Mouse (Mus musculus) hindbrain, embryonic 16.5 days (tissue): ENCODE data around the gene Nif3l1. TPM values are rescaled to one million over a fixed set of nuclear protein-coding genes. Genes with fewer than 3 reads are reported as not detected.

Source experiments
- ATAC-seq: fragments of 200-750 bp; cut with Nextera tagmentation; 2 replicates; pipeline ENCODE4 v1.8.0; 2017; ENCODE audit warnings: moderate TSS enrichment, moderate library complexity
- H3K27ac ChIP-seq: fragments of 300-500 bp; sonication (generic); 2 replicates; pipeline ENCODE4 v1.5.1; 2014; ENCODE audit warnings: low read depth, mild to moderate bottlenecking, control low read depth, low read length, moderate library complexity
- H3K27me3 ChIP-seq: fragments of 300-500 bp; sonication (generic); replicated peaks from 2 replicates; pipeline ENCODE4 v1.6.1; 2014; ENCODE audit warnings: low read length; ENCODE audit not compliant: control insufficient read depth, insufficient read depth
- H3K36me3 ChIP-seq: fragments of 300-500 bp; sonication (generic); 2 replicates; pipeline ENCODE4 v1.6.1; 2014; ENCODE audit warnings: mild to moderate bottlenecking, low read length, moderate library complexity, mixed read lengths; ENCODE audit not compliant: control insufficient read depth, insufficient read depth
- H3K4me1 ChIP-seq: fragments of 300-500 bp; sonication (generic); 2 replicates; pipeline ENCODE4 v1.6.1; 2014; ENCODE audit warnings: low read depth, low read length; ENCODE audit not compliant: control insufficient read depth, insufficient read depth
- H3K4me2 ChIP-seq: fragments of 300-500 bp; sonication (generic); 2 replicates; pipeline ENCODE4 v1.6.1; 2014; ENCODE audit warnings: mild to moderate bottlenecking, low read length, control low read depth, moderate library complexity
- H3K4me3 ChIP-seq: fragments of 300-500 bp; sonication (generic); 2 replicates; pipeline ENCODE4 v1.5.1; 2014; ENCODE audit warnings: mild to moderate bottlenecking, low read length, control low read depth, moderate library complexity
- H3K9ac ChIP-seq: fragments of 300-500 bp; sonication (generic); 2 replicates; pipeline ENCODE4 v1.6.1; 2014; ENCODE audit warnings: low read depth, mild to moderate bottlenecking, control low read depth, low read length, moderate library complexity
- H3K9me3 ChIP-seq: fragments of 300-500 bp; sonication (generic); 2 replicates; pipeline ENCODE4 v1.6.1; 2014; ENCODE audit warnings: mild to moderate bottlenecking, low read length, moderate library complexity; ENCODE audit not compliant: control insufficient read depth
- WGBS: fragments of 180-500 bp; shearing (Covaris S2); extraction: QIAGEN DNeasy Blood & Tissue Kit; methylation state at CpG from one replicate; pipeline ENCODE4 v1.1.7; 2014; 5-methylcytosine and 5-hydroxymethylcytosine counted together
- polyA plus RNA-seq: library from polyadenylated mRNA; unstranded; fragments of >200 nt; fragmentation: Nextera tagmentation; extraction: Ambion mirVana; gene quantifications from 2 replicates; pipeline ENCODE4 v1.2.1, GENCODE M21; 2015

The Nif3l1 gene
- polyA plus RNA-seq, 1 experiment from 2014 or later: 50.7 TPM

GRCm38 (mm10) chr1:58444691-58445090 lies 260 bp upstream of the Nif3l1 start:
- peak overlapping the region; percentile 84 for H3K9ac ChIP-seq
- H3K4me3 ChIP-seq: peak overlapping the region; percentile 78
- H3K27ac ChIP-seq: peak overlapping the region; percentile 91
- WGBS: 12% methylated on average over 10 of the region's 10 CpGs
- peak overlapping the region; percentile 84 for H3K4me2 ChIP-seq
- no peaks in the 10 kb centered on the region for H3K27me3 ChIP-seq
- H3K9me3 ChIP-seq: no peaks in the 10 kb centered on the region
- peaks cover 16% of the 10 kb centered on the region for H3K4me1 ChIP-seq
- peaks cover 5% of the 10 kb centered on the region; the same call in 1 of the 2 replicates for H3K36me3 ChIP-seq
- no peak for ATAC-seq

- 5% methylated on average over 11 of the region's 11 CpGs for WGBS
- ATAC-seq: peak; percentile 6
Measured at GRCm38 (mm10) chr1:58445861-58446260, 910 bp downstream of the Nif3l1 start.

GRCm38 (mm10) chr1:58447766-58448165 lies 2.8 kb downstream of the Nif3l1 start:
- no peak for ATAC-seq
- Histone ChIP-seq H3K27ac (no peak overlapping the region), H3K4me2 (no peak overlapping the region), H3K9ac (no peak overlapping the region), H3K9me3 (no peaks in the 10 kb centered on the region), H3K36me3 (peaks cover 17% of the 10 kb centered on the region), H3K4me1 (peaks cover 16% of the 10 kb centered on the region), H3K27me3 (no peaks in the 10 kb centered on the region), H3K4me3 (no peak overlapping the region)
- WGBS: 93% methylated on average over 7 of the region's 7 CpGs

More at GRCm38 (mm10) chr1:58445861-58446260, 910 bp downstream of the Nif3l1 start:
- peak overlapping the region; percentile 78 for H3K4me3 ChIP-seq
- H3K27ac ChIP-seq: peak overlapping the region; percentile 91
- peaks cover 10% of the 10 kb centered on the region for H3K36me3 ChIP-seq
- no peaks in the 10 kb centered on the region for H3K9me3 ChIP-seq
- H3K4me1 ChIP-seq: peaks cover 16% of the 10 kb centered on the region
- peak overlapping the region; percentile 84 for H3K9ac ChIP-seq
- peak overlapping the region; percentile 84 for H3K4me2 ChIP-seq
- no peaks in the 10 kb centered on the region for H3K27me3 ChIP-seq

GRCm38 (mm10) chr1:58448396-58448795 lies 3.4 kb downstream of the Nif3l1 start:
- peaks cover 16% of the 10 kb centered on the region for H3K4me1 ChIP-seq
- no peak overlapping the region for H3K4me2 ChIP-seq
- H3K27me3 ChIP-seq: no peaks in the 10 kb centered on the region
- H3K27ac ChIP-seq: no peak overlapping the region
- H3K9ac ChIP-seq: no peak overlapping the region
- WGBS: 89% methylated on average over 7 of the region's 7 CpGs
- H3K4me3 ChIP-seq: no peak overlapping the region
- no peaks in the 10 kb centered on the region for H3K9me3 ChIP-seq
- peaks cover 17% of the 10 kb centered on the region for H3K36me3 ChIP-seq
- no peak for ATAC-seq

GRCm38 (mm10) chr1:58454316-58454715 lies 9.4 kb downstream of the Nif3l1 start:
- H3K4me2 ChIP-seq: no peak overlapping the region
- H3K4me3 ChIP-seq: no peak overlapping the region
- H3K27me3 ChIP-seq: no peaks in the 10 kb centered on the region
- H3K9ac ChIP-seq: no peak overlapping the region
- no peak for ATAC-seq
- peaks cover 38% of the 10 kb centered on the region for H3K36me3 ChIP-seq
- 97% methylated on average over 6 of the region's 6 CpGs for WGBS
- H3K9me3 ChIP-seq: no peaks in the 10 kb centered on the region
- H3K4me1 ChIP-seq: no peaks in the 10 kb centered on the region
- H3K27ac ChIP-seq: no peak overlapping the region

GRCm38 (mm10) chr1:58458175-58458574 lies 13.2 kb downstream of the Nif3l1 start:
- ATAC-seq: no peak
- H3K4me3 ChIP-seq: no peak overlapping the region
- H3K27ac ChIP-seq: no peak overlapping the region
- no peak overlapping the region for H3K9ac ChIP-seq
- no peaks in the 10 kb centered on the region for H3K27me3 ChIP-seq
- no peaks in the 10 kb centered on the region for H3K4me1 ChIP-seq
- 95% methylated on average over 5 of the region's 5 CpGs for WGBS
- H3K9me3 ChIP-seq: no peaks in the 10 kb centered on the region
- no peak overlapping the region for H3K4me2 ChIP-seq
- H3K36me3 ChIP-seq: peaks cover 40% of the 10 kb centered on the region

- ATAC-seq: no peak
- H3K27ac ChIP-seq: no peak overlapping the region
- H3K36me3 ChIP-seq: peaks cover 43% of the 10 kb centered on the region
- no peak overlapping the region for H3K4me3 ChIP-seq
- no peak overlapping the region for H3K9ac ChIP-seq
- no peaks in the 10 kb centered on the region for H3K27me3 ChIP-seq
- H3K9me3 ChIP-seq: no peaks in the 10 kb centered on the region
- 69% methylated on average over 2 of the region's 2 CpGs for WGBS
- H3K4me2 ChIP-seq: no peak overlapping the region
- H3K4me1 ChIP-seq: no peaks in the 10 kb centered on the region
Measured at GRCm38 (mm10) chr1:58458867-58459266, 13.9 kb downstream of the Nif3l1 start.

GRCm38 (mm10) chr1:58460566-58460965 lies 15.6 kb downstream of the Nif3l1 start:
- Histone ChIP-seq H3K27me3 (no peaks in the 10 kb centered on the region), H3K9ac (no peak overlapping the region), H3K4me1 (no peaks in the 10 kb centered on the region), H3K4me2 (no peak overlapping the region), H3K4me3 (no peak overlapping the region), H3K9me3 (no peaks in the 10 kb centered on the region), H3K36me3 (peaks cover 44% of the 10 kb centered on the region), H3K27ac (no peak overlapping the region)
- 93% methylated on average over 3 of the region's 3 CpGs for WGBS
- ATAC-seq: no peak

- no peak for ATAC-seq
- Histone ChIP-seq H3K27ac (no peak overlapping the region), H3K9me3 (no peaks in the 10 kb centered on the region), H3K4me3 (no peak overlapping the region), H3K27me3 (no peaks in the 10 kb centered on the region), H3K9ac (no peak overlapping the region), H3K36me3 (peaks cover 42% of the 10 kb centered on the region), H3K4me1 (no peaks in the 10 kb centered on the region), H3K4me2 (no peak overlapping the region)
- 86% methylated on average over 2 of the region's 2 CpGs for WGBS
Measured at GRCm38 (mm10) chr1:58463935-58464334, 19.0 kb downstream of the Nif3l1 start.

- H3K4me2 ChIP-seq: no peak overlapping the region
- H3K4me1 ChIP-seq: no peaks in the 10 kb centered on the region
- H3K36me3 ChIP-seq: peaks cover 47% of the 10 kb centered on the region
- H3K4me3 ChIP-seq: no peak overlapping the region
- H3K9me3 ChIP-seq: no peaks in the 10 kb centered on the region
- 93% methylated on average over 4 of the region's 4 CpGs for WGBS
- H3K27ac ChIP-seq: no peak overlapping the region
- no peak for ATAC-seq
- no peaks in the 10 kb centered on the region for H3K27me3 ChIP-seq
- no peak overlapping the region for H3K9ac ChIP-seq
Measured at GRCm38 (mm10) chr1:58465042-58465441, 20.1 kb downstream of the Nif3l1 start.
